Mouse (Mus musculus) Patski (cell line): ENCODE measurements around the gene Camk2g. TPM values are rescaled to one million over a fixed set of nuclear protein-coding genes. Genes with fewer than 3 reads are reported as not detected.

Source experiments
- ATAC-seq: fragments of 100-300 bp; one replicate; pipeline ENCODE4 v1.8.0; 2021
- CTCF ChIA-PET: fragments of 350-600 bp; sonication (Branson Sonifier 250); formaldehyde crosslinking; loops from one replicate; lab custom pipeline; 2022; ENCODE audit warnings: inconsistent platforms; lab: Charles Lee
- POLR2A ChIA-PET: fragments of 350-600 bp; sonication (Branson Sonifier 250); formaldehyde crosslinking; loops from one replicate; lab custom pipeline; 2022; ENCODE audit warnings: antibody characterized with exemption, inconsistent platforms; lab: Charles Lee
- DNase-seq: peaks from one replicate; pipeline ENCODE4 v3.0.0-alpha.2; 2011; ENCODE audit warnings: low read depth, low spot score
- H3K27me3 ChIP-seq: fragments of 371-371 bp; one replicate; pipeline ENCODE4 v1.5.1; 2021
- CTCF ChIP-seq: fragments of 100-300 bp; IDR thresholded peaks from one replicate; pipeline ENCODE4 v1.5.1; 2021
- in situ Hi-C: fragments of 300-500 bp; cut with MboI; formaldehyde crosslinking; loops from 3 replicates; pipeline ENCODE4 v1.11.1; 2018; ENCODE audit warnings: low pct_unique_long_range_greater_than_20kb, mixed read lengths
- polyA plus RNA-seq: library from polyadenylated mRNA; unstranded; gene quantifications from one replicate; pipeline ENCODE4 v1.2.3, GENCODE M21; 2021

Gene Camk2g
- polyA plus RNA-seq, result 51.7 TPM

DNA sequence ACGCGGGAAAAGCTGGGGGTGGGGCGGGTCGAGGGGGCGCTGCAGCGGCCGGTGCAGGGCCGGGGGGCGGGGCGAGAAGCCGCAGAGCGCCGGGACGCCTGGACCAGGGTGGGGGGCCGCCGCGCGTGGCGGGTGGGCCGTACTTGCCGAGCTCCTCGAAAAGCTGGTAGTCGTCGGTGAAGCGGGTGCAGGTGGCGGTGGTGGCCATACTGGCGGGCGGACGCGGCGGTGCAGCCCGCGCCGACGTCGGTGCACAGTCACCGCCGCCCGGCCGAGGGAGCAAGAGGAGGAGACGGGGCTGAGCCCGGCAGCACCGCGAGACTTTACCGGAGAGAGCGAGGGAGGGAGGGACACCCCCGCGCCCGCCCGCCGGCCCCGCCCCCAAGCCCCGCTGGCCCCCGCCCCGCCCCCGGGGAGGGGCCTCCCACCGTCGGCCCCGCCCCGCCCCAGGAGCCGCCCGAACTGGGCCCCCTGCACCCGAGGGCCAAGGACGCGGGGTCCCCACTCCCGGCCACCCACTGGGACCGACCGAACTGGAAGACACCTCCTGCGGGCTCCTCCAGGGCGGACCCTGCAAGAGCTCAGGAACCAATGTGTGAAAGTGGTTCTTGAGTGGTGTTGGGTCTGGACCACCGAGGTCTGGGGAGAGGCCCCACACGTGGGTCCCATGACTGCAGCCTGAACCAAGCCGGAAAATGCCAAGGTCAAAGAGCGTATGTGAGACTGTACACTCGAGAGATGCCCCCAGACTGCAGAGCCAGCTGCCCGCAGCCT lies at the start of gene Camk2g:
Gene Camk2g, minus strand, starts transcription at position 331 of the 774 bp plus-strand sequence.
- peak; percentile 84 for ATAC-seq
- CTCF ChIA-PET, result interaction anchor here (0.9 to 2.2 kb wide), 5 partner anchors 16 to 96 kb away, joined by 3 to 8 read pairs (median 5); no protein-coding TSS in a partner anchor

GRCm38 (mm10) chr14:20842629-20843028 lies 48.7 kb upstream of the Camk2g start:
- CTCF ChIA-PET, result interaction anchor here (1.0 kb wide), 1 partner anchor 39 kb away, joined by 3 read pairs; no protein-coding TSS in a partner anchor
- POLR2A ChIA-PET, result interaction anchor here (0.8 kb wide), 1 partner anchor 21 kb away, joined by 3 read pairs; no protein-coding TSS in a partner anchor
- no peak for DNase-seq

More for the DNA sequence above, at the start of gene Camk2g:
- DNase-seq, result no peak
- H3K27me3 ChIP-seq, result no peaks in the 10 kb centered on the region
- no peak for TF ChIP-seq CTCF
- POLR2A ChIA-PET, result interaction anchor here (1.2 to 2.0 kb wide), 3 partner anchors 9 to 86 kb away, joined by 3 to 7 read pairs (median 5); partner anchors contain the start of gene Zswim8
- in situ Hi-C loops, result no loop called here

DNA sequence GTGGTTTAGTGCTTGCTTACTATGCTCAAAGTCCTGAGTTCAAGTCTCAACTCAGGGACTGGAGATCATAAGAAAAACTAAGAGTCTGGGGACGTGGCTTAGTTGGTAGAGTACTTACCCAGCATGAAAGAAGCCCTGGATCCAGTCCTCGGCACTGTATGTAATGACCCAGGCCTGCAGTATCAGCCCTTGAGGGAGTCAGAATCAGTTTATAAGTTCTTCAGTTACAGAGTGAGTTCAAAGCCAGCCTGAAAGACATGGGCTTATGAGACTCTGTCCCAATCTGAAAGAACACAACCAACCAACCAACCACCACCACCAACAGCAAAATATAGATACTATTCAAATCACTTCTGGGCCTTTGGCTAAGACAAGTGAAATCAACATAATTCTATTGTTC lies 47.6 kb upstream of the Camk2g start:
- DNase-seq (no peak), ATAC-seq (no peak)
- CTCF ChIA-PET, result interaction anchor here (1.0 kb wide), 1 partner anchor 16 kb away, joined by 3 read pairs; no protein-coding TSS in a partner anchor
- no peaks in the 10 kb centered on the region for H3K27me3 ChIP-seq
- in situ Hi-C loops, result no loop called here
- no peak for TF ChIP-seq CTCF
- POLR2A ChIA-PET, result interaction anchor here (1.4 kb wide), 1 partner anchor 28 kb away, joined by 3 read pairs; no protein-coding TSS in a partner anchor

More at GRCm38 (mm10) chr14:20842629-20843028, 48.7 kb upstream of the Camk2g start:
- H3K27me3 ChIP-seq, result no peaks in the 10 kb centered on the region
- no peak for ATAC-seq
- TF ChIP-seq CTCF, result no peak
- in situ Hi-C loops, result no loop called here

DNA sequence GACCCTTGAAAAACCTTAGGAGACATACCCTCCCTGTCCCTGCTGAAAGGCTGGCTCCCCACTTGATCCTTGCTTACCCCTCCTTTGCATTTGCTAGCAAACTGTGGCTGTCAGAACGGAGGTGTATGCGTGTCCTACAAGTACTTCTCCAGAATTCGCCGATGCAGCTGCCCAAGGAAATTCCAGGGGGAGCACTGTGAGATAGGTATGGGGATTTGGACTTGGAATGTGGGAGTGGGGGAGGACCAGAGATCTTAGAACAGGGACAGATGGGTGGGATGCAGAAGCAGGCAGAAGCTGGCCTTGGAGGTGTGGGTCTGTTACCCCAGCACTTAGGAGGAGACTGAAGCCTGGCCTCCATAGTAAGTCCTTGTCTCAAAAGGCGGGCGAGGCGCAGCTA lies 43.8 kb upstream of the Camk2g start:
- ATAC-seq, result no peak
- H3K27me3 ChIP-seq, result no peaks in the 10 kb centered on the region
- CTCF ChIA-PET, result no interaction called here
- DNase-seq, result no peak
- POLR2A ChIA-PET, result interaction anchor here (0.6 to 1.0 kb wide), 2 partner anchors 31 to 93 kb away, joined by 3 to 8 read pairs; no protein-coding TSS in a partner anchor
- TF ChIP-seq CTCF, result no peak
- in situ Hi-C loops, result loop anchor here (5.0 kb wide), 2 partner anchors 35 kb away; no protein-coding TSS in a partner anchor

GRCm38 (mm10) chr14:20836905-20837376 lies 43.1 kb upstream of the Camk2g start:
- no peak for TF ChIP-seq CTCF
- H3K27me3 ChIP-seq, result no peaks in the 10 kb centered on the region
- no peak for DNase-seq
- CTCF ChIA-PET, result no interaction called here
- ATAC-seq, result no peak
- POLR2A ChIA-PET, result interaction anchor here (0.6 to 1.0 kb wide), 5 partner anchors 26 to 191 kb away, joined by 3 to 7 read pairs (median 4); no protein-coding TSS in a partner anchor
- in situ Hi-C loops, result loop anchor here (5.0 kb wide), 2 partner anchors 35 kb away; no protein-coding TSS in a partner anchor

DNA sequence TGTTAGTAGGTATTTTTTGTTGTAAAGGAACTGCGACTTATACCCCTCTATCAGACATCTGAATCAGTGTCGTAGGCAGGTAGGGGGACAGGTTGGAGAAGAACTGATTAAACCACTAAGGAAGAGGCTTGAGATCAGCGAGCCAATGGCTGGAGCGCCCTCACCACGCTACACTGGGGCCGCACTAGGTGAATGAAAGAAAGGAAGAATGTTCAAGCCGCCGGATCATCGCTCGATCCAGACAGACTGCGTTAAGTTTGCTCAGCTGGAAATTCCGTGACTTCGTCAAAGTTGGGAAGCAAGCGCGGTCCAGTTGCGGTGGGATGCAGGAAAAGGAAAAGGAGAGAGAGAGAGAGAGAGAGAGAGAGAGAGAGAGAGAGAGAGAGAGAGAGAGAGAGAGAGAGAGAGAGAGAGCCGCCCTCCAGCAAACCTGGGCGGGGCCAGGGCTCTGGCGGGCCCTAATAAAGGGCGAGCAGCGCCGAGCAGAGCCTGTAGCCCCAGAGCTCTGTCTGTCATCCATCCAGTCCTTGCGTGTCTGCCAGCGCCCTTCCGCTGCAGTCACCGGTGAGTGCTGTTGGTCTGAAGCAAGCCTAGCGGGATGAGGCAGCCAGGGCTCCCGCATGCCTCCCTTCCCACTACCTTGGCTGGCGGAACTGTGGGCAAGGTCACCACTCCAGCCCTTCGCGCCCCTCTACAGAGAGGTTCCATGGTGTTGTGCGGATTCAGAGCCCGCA lies 42.5 kb upstream of the Camk2g start, which contains the start of gene Plau:
Gene Plau, plus strand, starts transcription at position 490 of the 734 bp plus-strand sequence.
- ChIA-PET POLR2A (interaction anchor here (0.6 to 1.0 kb wide), 6 partner anchors 26 to 192 kb away, joined by 3 to 7 read pairs (median 4); no protein-coding TSS in a partner anchor), CTCF (no interaction called here)
- no peaks in the 10 kb centered on the region for H3K27me3 ChIP-seq
- ATAC-seq (peak; percentile 68), DNase-seq (no peak)
- in situ Hi-C loops, result loop anchor here (5.0 kb wide), 2 partner anchors 34 to 36 kb away; no protein-coding TSS in a partner anchor
- peak; percentile 15 for TF ChIP-seq CTCF

DNA sequence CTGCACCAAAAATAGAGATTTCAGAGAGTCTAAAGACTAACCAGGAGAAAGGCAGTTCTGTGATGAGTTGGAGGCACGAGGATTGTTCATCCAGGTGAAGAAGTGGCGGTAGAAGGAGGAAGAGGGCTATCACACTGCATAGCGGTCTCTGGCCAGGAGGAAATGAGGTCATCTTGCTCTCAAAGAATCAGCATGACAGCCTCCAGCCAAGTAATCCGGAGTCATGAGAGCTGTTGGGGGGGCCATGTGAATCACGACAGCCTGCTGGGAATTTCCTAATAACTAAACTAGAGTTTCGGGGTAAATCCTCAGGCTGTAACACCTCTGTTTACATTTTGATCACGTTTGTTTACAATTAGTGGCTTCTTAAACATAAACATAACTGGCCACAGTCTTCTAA lies 40.2 kb upstream of the Camk2g start:
- CTCF ChIA-PET, result interaction anchor here (1.1 kb wide), 1 partner anchor 31 kb away, joined by 3 read pairs; no protein-coding TSS in a partner anchor
- TF ChIP-seq CTCF, result no peak
- no peaks in the 10 kb centered on the region for H3K27me3 ChIP-seq
- POLR2A ChIA-PET, result no interaction called here
- DNase-seq (no peak), ATAC-seq (no peak)
- in situ Hi-C loops, result no loop called here

DNA sequence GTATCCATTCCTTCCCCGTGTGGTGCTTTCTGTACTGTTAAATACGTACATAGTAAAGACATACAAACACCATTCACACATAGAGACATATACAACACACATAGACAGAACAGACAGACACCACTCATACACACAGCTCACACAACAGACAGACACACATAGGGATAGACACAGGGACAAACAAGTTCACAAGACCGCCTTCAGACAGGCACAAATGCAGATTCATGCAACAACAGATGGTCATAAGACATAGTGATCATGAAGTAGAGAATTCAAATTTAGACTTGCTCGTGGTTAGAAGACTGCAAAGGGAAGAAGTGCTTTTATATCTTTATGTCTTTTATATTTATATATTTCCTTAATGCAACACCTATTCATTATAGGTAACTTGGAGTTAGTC lies 39.6 kb upstream of the Camk2g start:
- no peak for ATAC-seq
- CTCF ChIA-PET, result interaction anchor here (0.6 to 1.1 kb wide), 2 partner anchors 24 to 30 kb away, joined by 3 read pairs; no protein-coding TSS in a partner anchor
- in situ Hi-C loops, result no loop called here
- no peak for TF ChIP-seq CTCF
- no peak for DNase-seq
- no peaks in the 10 kb centered on the region for H3K27me3 ChIP-seq
- POLR2A ChIA-PET, result interaction anchor here (0.7 kb wide), 1 partner anchor 11 kb away, joined by 5 read pairs; no protein-coding TSS in a partner anchor

DNA sequence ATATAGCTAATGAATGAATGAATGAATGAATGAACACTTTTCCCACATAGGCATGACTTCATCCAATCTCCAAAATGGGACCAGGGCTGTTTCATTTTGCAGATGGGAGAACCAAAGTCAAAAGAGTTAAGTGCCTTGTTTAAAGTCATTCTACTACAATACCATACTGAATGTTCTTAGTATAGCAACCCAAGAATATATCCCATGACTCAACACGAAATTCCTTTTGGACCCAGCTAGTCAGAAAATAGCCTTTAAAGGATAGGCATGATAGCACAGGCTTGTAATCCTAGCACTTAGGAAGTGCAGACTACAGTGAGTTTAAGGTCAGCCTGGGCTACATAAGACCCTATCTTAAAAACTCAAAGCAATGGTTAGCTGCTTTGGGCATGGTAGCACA lies 38.0 kb upstream of the Camk2g start:
- H3K27me3 ChIP-seq, result no peaks in the 10 kb centered on the region
- in situ Hi-C loops, result no loop called here
- ChIA-PET CTCF (interaction anchor here (0.8 to 1.7 kb wide), 2 partner anchors 41 to 66 kb away, joined by 3 to 4 read pairs; no protein-coding TSS in a partner anchor), POLR2A (no interaction called here)
- ATAC-seq (no peak), DNase-seq (no peak)
- TF ChIP-seq CTCF, result no peak
